Mouse (Mus musculus): ENCODE measurements around the gene Rps12-ps3.

Rps12-ps3 gene

GRCm38 (mm10) chr19:59351151-59351889 is 29.2 kb downstream of the Rps12-ps3 start:
- DNase-seq = no peak

GRCm38 (mm10) chr19:59352760-59353159 is 30.7 kb downstream of the Rps12-ps3 start:
- no peak for DNase-seq

GRCm38 (mm10) chr19:59354906-59355305 is 32.8 kb downstream of the Rps12-ps3 start:
- DNase-seq = no peak

GRCm38 (mm10) chr19:59356388-59356787 is 34.3 kb downstream of the Rps12-ps3 start:
- no peak for DNase-seq

GRCm38 (mm10) chr19:59356843-59357595 is 34.9 kb downstream of the Rps12-ps3 start:
- no peak for DNase-seq

GRCm38 (mm10) chr19:59357878-59358277 is 35.8 kb downstream of the Rps12-ps3 start:
- DNase-seq = no peak

- no peak for DNase-seq
These were observed 37.1 kb downstream of the Rps12-ps3 start for GRCm38 (mm10) chr19:59359202-59359601.

GRCm38 (mm10) chr19:59360486-59360896 is 38.4 kb downstream of the Rps12-ps3 start:
- no peak for DNase-seq

- no peak for DNase-seq
These were observed 40.6 kb downstream of the Rps12-ps3 start for GRCm38 (mm10) chr19:59362646-59363045.

- DNase-seq = no peak
These were observed 41.6 kb downstream of the Rps12-ps3 start for GRCm38 (mm10) chr19:59363666-59364065.

GRCm38 (mm10) chr19:59366724-59367123 is 44.6 kb downstream of the Rps12-ps3 start:
- no peak for DNase-seq

GRCm38 (mm10) chr19:59367892-59368291 is 45.8 kb downstream of the Rps12-ps3 start:
- no peak for DNase-seq

GRCm38 (mm10) chr19:59371016-59371415 is 48.9 kb downstream of the Rps12-ps3 start:
- no peak for DNase-seq
